Mouse (Mus musculus): Measurements from ENCODE around the gene Cd109. TPM values are rescaled to one million over a fixed set of nuclear protein-coding genes. Genes with fewer than 3 reads are reported as not detected.

Gene Cd109
- polyA plus RNA-seq, 1 experiment from 2014 or later, result 2.1 TPM

- H3K4me3 ChIP-seq (replicated peaks; ENCODE audit: low read length), result no peak overlapping the region
- DNase-seq (ENCODE audit: low spot score) (no peak), ATAC-seq (ENCODE audit: low FRiP score) (no peak)
- H3K9ac ChIP-seq, result no peak overlapping the region
- no peaks in the 10 kb centered on the region for H3K27me3 ChIP-seq (ENCODE audit: control insufficient read depth, insufficient read depth, low read length)
- no peak overlapping the region for H3K4me2 ChIP-seq (replicated peaks)
- peaks cover 7% of the 10 kb centered on the region; the same call in 1 of the 2 replicates for H3K4me1 ChIP-seq (replicated peaks; ENCODE audit: control insufficient read depth, insufficient read depth, low read length)
- H3K27ac ChIP-seq, result no peak overlapping the region
- H3K9me3 ChIP-seq (ENCODE audit: control insufficient read depth, low read length), result no peaks in the 10 kb centered on the region
- WGBS, result 93% methylated on average over 2 of the region's 2 CpGs
- no peaks in the 10 kb centered on the region for H3K36me3 ChIP-seq (replicated peaks; ENCODE audit: control insufficient read depth, insufficient read depth)
These were observed 24.9 kb upstream of the Cd109 start for GRCm38 (mm10) chr9:78590471-78590870.

DNA sequence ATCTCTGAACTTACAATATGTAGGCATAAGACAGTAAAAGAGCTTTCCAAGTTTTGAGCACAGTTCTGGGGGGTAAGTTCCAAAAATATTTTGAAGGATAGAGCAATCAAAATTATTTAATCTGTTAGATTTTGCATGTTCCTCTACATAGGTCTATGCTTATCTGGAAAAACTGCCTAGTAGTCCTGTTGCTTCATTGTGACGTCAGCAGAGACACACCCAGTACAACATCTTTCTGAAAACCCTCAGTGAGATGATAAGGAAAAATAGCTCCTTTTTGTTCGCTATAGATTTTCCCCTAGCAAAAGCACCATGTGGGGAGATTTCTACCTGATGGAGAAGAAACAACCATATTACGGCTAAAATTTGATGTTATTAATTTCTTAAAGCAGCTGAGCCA lies 20.1 kb upstream of the Cd109 start:
- no peak overlapping the region for H3K27ac ChIP-seq
- DNase-seq (ENCODE audit: low spot score) (no peak), ATAC-seq (ENCODE audit: low FRiP score) (no peak)
- WGBS, result 93% methylated on average over 3 of the region's 3 CpGs
- no peaks in the 10 kb centered on the region for H3K36me3 ChIP-seq (replicated peaks; ENCODE audit: control insufficient read depth, insufficient read depth)
- H3K9me3 ChIP-seq (ENCODE audit: control insufficient read depth, low read length), result no peaks in the 10 kb centered on the region
- H3K4me3 ChIP-seq (replicated peaks; ENCODE audit: low read length), result no peak overlapping the region
- H3K4me1 ChIP-seq (replicated peaks; ENCODE audit: control insufficient read depth, insufficient read depth, low read length), result no peaks in the 10 kb centered on the region
- H3K27me3 ChIP-seq (ENCODE audit: control insufficient read depth, insufficient read depth, low read length), result no peaks in the 10 kb centered on the region
- no peak overlapping the region for H3K4me2 ChIP-seq (replicated peaks)
- no peak overlapping the region for H3K9ac ChIP-seq

- no peak for DNase-seq (ENCODE audit: low spot score)
- Histone ChIP-seq H3K27me3 (ENCODE audit: control insufficient read depth, insufficient read depth, low read length) (no peaks in the 10 kb centered on the region), H3K4me3 (replicated peaks; ENCODE audit: low read length) (no peak overlapping the region), H3K9me3 (ENCODE audit: control insufficient read depth, low read length) (no peaks in the 10 kb centered on the region), H3K9ac (no peak overlapping the region), H3K36me3 (replicated peaks; ENCODE audit: control insufficient read depth, insufficient read depth) (no peaks in the 10 kb centered on the region), H3K4me2 (replicated peaks) (no peak overlapping the region), H3K4me1 (replicated peaks; ENCODE audit: control insufficient read depth, insufficient read depth, low read length) (no peaks in the 10 kb centered on the region), H3K27ac (no peak overlapping the region)
- ATAC-seq (ENCODE audit: low FRiP score), result no peak
- 93% methylated on average over 18 of the region's 18 CpGs for WGBS
These were observed 19.4 kb upstream of the Cd109 start for GRCm38 (mm10) chr9:78595769-78596555.

DNA sequence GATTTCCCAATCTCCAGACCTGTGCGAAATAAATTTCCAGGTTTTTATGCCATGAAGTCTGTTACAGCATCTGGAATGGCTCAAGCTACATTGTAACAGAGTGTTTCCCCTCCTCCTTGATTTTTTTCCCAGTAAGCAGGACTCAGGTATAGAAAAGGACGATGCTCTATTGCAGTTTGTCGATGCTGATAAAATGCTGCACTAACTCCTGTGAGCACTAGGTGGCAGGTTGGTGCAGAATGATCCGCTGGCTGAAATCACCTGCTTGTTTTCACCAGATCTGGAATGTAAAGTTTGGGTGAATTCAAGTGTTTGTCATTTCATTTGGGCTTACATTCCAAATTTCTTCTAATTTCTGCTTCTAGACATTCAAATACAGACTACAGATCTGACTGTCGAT lies 18.5 kb upstream of the Cd109 start:
- no peak overlapping the region for H3K4me3 ChIP-seq (replicated peaks; ENCODE audit: low read length)
- no peak overlapping the region for H3K27ac ChIP-seq
- H3K4me2 ChIP-seq (replicated peaks), result no peak overlapping the region
- 6% methylated on average over 5 of the region's 5 CpGs for WGBS
- no peaks in the 10 kb centered on the region for H3K4me1 ChIP-seq (replicated peaks; ENCODE audit: control insufficient read depth, insufficient read depth, low read length)
- no peaks in the 10 kb centered on the region for H3K36me3 ChIP-seq (replicated peaks; ENCODE audit: control insufficient read depth, insufficient read depth)
- H3K9ac ChIP-seq, result no peak overlapping the region
- DNase-seq (ENCODE audit: low spot score) (peak; percentile 79), ATAC-seq (ENCODE audit: low FRiP score) (0 out of 2 replicates have a peak, but pooled peaks have one; percentile 43)
- no peaks in the 10 kb centered on the region for H3K27me3 ChIP-seq (ENCODE audit: control insufficient read depth, insufficient read depth, low read length)
- no peaks in the 10 kb centered on the region for H3K9me3 ChIP-seq (ENCODE audit: control insufficient read depth, low read length)

DNA sequence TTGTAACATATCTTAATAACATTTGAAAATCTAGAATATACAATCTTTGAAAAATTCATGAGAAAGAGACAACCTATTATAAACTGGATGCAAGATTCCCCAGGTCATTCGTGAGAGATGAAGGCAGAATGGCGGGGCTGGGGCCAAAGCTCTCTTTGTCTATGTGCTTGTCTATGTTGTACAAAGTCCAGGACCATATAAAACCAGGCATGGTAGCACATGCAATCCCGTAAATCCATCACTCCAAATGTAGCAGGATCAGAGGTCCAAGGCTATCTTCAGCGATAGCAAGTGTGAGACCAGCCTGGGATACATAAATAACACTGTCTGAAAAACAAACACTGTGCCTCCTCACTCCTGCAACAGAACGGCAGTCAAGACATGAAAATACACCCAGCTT lies 15.4 kb upstream of the Cd109 start:
- no peaks in the 10 kb centered on the region for H3K36me3 ChIP-seq (replicated peaks; ENCODE audit: control insufficient read depth, insufficient read depth)
- no peaks in the 10 kb centered on the region for H3K9me3 ChIP-seq (ENCODE audit: control insufficient read depth, low read length)
- 84% methylated on average over 5 of the region's 5 CpGs for whole genome bisulfite sequencing
- DNase-seq (ENCODE audit: low spot score) (no peak), ATAC-seq (ENCODE audit: low FRiP score) (no peak)
- H3K27ac ChIP-seq, result no peak overlapping the region
- no peaks in the 10 kb centered on the region for H3K27me3 ChIP-seq (ENCODE audit: control insufficient read depth, insufficient read depth, low read length)
- H3K9ac ChIP-seq, result no peak overlapping the region
- no peak overlapping the region for H3K4me2 ChIP-seq (replicated peaks)
- H3K4me1 ChIP-seq (replicated peaks; ENCODE audit: control insufficient read depth, insufficient read depth, low read length), result no peaks in the 10 kb centered on the region
- no peak overlapping the region for H3K4me3 ChIP-seq (replicated peaks; ENCODE audit: low read length)

- H3K27me3 ChIP-seq (ENCODE audit: control insufficient read depth, insufficient read depth, low read length), result no peaks in the 10 kb centered on the region
- DNase-seq (ENCODE audit: low spot score), result no peak
- 65% methylated on average over 4 of the region's 4 CpGs for WGBS
- H3K27ac ChIP-seq, result no peak overlapping the region
- H3K4me1 ChIP-seq (replicated peaks; ENCODE audit: control insufficient read depth, insufficient read depth, low read length), result no peaks in the 10 kb centered on the region
- no peaks in the 10 kb centered on the region for H3K36me3 ChIP-seq (replicated peaks; ENCODE audit: control insufficient read depth, insufficient read depth)
- H3K9ac ChIP-seq, result no peak overlapping the region
- H3K4me3 ChIP-seq (replicated peaks; ENCODE audit: low read length), result no peak overlapping the region
- no peak overlapping the region for H3K4me2 ChIP-seq (replicated peaks)
- ATAC-seq (ENCODE audit: low FRiP score), result no peak; the same call in 1 of the 2 replicates
- H3K9me3 ChIP-seq (ENCODE audit: control insufficient read depth, low read length), result no peaks in the 10 kb centered on the region
These were observed 14.2 kb upstream of the Cd109 start for GRCm38 (mm10) chr9:78601046-78601730.

DNA sequence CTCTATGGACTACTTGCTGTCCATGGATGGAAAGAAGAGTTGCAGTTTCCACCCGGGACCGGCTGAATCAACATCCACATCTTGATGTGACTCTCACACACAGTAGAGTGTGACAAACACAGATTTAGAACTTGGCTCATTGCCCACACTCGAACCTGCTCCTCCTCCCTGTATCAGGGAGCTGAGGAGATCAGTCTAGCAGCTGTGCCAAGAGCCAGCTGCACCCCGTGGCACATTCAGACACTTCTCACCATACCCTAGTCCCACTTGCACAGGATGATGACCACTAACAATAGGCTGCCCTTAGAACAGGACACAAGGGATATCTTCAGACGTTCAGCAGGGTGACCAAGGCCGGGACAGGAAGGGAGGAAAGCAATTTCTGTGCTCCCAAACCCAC lies 1.1 kb upstream of the Cd109 start:
- H3K9me3 ChIP-seq (ENCODE audit: control insufficient read depth, low read length), result no peaks in the 10 kb centered on the region
- H3K36me3 ChIP-seq (replicated peaks; ENCODE audit: control insufficient read depth, insufficient read depth), result no peaks in the 10 kb centered on the region
- DNase-seq (ENCODE audit: low spot score) (no peak), ATAC-seq (ENCODE audit: low FRiP score) (peak; percentile 75; the same call in 1 of the 2 replicates)
- WGBS, result 33% methylated on average over 6 of the region's 6 CpGs
- 0 out of 2 replicates have a peak overlapping the region, but pooled peaks have one; percentile 98 for H3K4me2 ChIP-seq (replicated peaks)
- no peak overlapping the region for H3K27ac ChIP-seq
- H3K27me3 ChIP-seq (ENCODE audit: control insufficient read depth, insufficient read depth, low read length), result peaks cover 7% of the 10 kb centered on the region; the same call in 1 of the 2 replicates
- peaks cover 7% of the 10 kb centered on the region; the same call in 1 of the 2 replicates for H3K4me1 ChIP-seq (replicated peaks; ENCODE audit: control insufficient read depth, insufficient read depth, low read length)
- no peak overlapping the region for H3K9ac ChIP-seq
- no peak overlapping the region for H3K4me3 ChIP-seq (replicated peaks; ENCODE audit: low read length)

GRCm38 (mm10) chr9:78619285-78619684 lies 3.9 kb downstream of the Cd109 start:
- WGBS, result 79% methylated on average over 9 of the region's 9 CpGs
- ATAC-seq (ENCODE audit: low FRiP score) (no peak), DNase-seq (ENCODE audit: low spot score) (no peak)
- Histone ChIP-seq H3K4me2 (replicated peaks) (no peak overlapping the region), H3K9me3 (ENCODE audit: control insufficient read depth, low read length) (no peaks in the 10 kb centered on the region), H3K4me1 (replicated peaks; ENCODE audit: control insufficient read depth, insufficient read depth, low read length) (peaks cover 4% of the 10 kb centered on the region; the same call in 1 of the 2 replicates), H3K27ac (no peak overlapping the region), H3K9ac (no peak overlapping the region), H3K4me3 (replicated peaks; ENCODE audit: low read length) (no peak overlapping the region), H3K27me3 (ENCODE audit: control insufficient read depth, insufficient read depth, low read length) (peaks cover 7% of the 10 kb centered on the region; the same call in 1 of the 2 replicates), H3K36me3 (replicated peaks; ENCODE audit: control insufficient read depth, insufficient read depth) (no peaks in the 10 kb centered on the region)

DNA sequence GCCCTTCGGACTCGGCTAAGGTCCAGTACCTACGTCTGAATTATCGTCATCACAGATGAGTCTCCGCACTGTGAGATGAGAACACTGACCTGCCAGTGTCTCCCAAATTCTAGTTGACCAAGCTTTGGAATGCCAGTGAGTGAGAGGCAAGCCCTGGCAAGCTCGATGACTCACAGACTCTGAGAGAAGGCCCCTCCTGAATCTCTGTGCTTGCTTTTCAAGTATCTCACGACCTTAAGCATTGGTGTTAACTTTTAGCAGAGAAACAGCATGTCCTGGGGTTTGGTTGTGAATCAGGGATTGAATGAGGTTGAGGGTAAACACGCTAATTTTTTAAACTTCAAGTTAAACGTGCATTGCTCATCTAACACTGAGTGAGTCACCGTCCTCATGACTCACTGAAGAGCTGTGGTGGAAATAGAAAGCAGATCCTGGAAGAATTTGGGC lies 8.0 kb downstream of the Cd109 start:
- H3K36me3 ChIP-seq (replicated peaks; ENCODE audit: control insufficient read depth, insufficient read depth), result no peaks in the 10 kb centered on the region
- H3K4me3 ChIP-seq (replicated peaks; ENCODE audit: low read length), result no peak overlapping the region
- H3K27ac ChIP-seq, result no peak overlapping the region
- H3K4me1 ChIP-seq (replicated peaks; ENCODE audit: control insufficient read depth, insufficient read depth, low read length), result no peaks in the 10 kb centered on the region
- no peak overlapping the region for H3K4me2 ChIP-seq (replicated peaks)
- H3K27me3 ChIP-seq (ENCODE audit: control insufficient read depth, insufficient read depth, low read length), result no peaks in the 10 kb centered on the region
- H3K9ac ChIP-seq, result no peak overlapping the region
- DNase-seq (ENCODE audit: low spot score) (no peak), ATAC-seq (ENCODE audit: low FRiP score) (no peak)
- no peaks in the 10 kb centered on the region for H3K9me3 ChIP-seq (ENCODE audit: control insufficient read depth, low read length)
- WGBS, result 88% methylated on average over 10 of the region's 10 CpGs

Data from hindbrain, embryonic 14.5 days (tissue).